Mouse (Mus musculus): ENCODE measurements around the gene D1Pas1.

- TF ChIP-seq CTCF (IDR thresholded peaks at IDR 0.05; ENCODE audit: borderline replicate concordance, insufficient read depth, low read depth, low read length) = no peak
- no peak for TF ChIP-seq POLR2A (IDR thresholded peaks at IDR 0.05; ENCODE audit: borderline replicate concordance, insufficient read depth, low read length)
Observed at GRCm38 (mm10) chr1:186959380-186959779, 7.8 kb upstream of the D1Pas1 start.

Data from cerebellum, adult 2 months (tissue).